Mouse (Mus musculus) layer of hippocampus, adult 8-10 months (tissue): ENCODE measurements around the gene Efcab7. TPM values are rescaled to one million over a fixed set of nuclear protein-coding genes. Genes with fewer than 3 reads are reported as not detected.

Experiments
- DNase-seq, 2 experiments: peaks; one replicate each; pipeline ENCODE4 v3.0.0; 2022; ENCODE audit warnings: low spot score in 2 of 2
- total RNA-seq, 4 experiments: library from RNA; stranded (reverse); gene quantifications; 2 replicates each; pipeline ENCODE4 v1.2.4; 2022

Gene Efcab7
- 10 to 100 TPM in 2 of 4 experiments, 1 to 10 TPM in 2; 8.7 to 12.0 (median 10.6) TPM for total RNA-seq

DNA sequence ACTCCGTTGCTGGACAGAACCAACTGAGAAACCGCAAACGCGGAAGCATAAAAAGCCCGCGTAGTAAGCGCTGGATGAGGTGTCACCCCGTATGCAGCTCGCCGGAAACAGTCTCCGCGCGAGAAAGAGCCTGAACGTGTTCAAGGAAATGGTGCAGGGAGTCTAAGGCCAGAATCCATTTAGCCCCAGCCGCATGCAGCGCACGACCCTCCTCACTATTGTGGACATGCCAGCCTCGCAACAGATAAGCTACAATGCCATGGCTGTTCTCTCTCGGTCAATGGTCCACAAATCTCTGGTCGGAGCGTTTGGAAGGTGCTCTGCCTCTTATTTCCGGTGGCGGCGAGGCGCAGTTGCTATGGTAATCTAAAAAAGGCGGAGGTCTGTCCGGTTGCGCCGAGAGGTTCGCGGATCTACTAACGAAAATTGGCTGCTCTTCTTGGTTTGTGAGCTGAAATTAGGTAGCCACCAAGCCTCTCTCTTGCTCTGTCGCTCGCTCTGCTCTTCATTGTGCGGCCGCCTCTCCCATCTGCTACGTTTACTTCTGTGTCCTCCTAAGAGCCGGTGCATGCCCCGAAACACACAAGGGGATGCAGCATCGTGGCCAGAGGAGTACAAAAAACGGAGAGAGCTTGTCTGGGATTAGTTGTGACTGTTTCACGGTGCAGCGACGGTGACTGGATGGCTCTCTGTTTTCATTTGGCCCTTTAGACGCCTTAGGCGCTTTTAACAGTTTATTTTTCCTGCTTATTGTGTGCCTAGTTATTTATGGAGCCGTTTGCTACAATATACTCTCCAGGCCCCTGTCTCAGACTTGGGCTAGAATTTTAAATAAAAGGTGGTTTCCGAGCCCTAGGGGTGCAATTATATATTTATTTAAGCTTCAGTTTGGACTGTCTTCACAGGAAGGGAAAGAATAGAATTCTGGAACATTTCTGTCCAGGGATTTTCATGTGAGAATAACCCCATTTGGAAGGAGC is at the start of gene Efcab7:
Gene Efcab7, plus strand, starts transcription at position 105 of the 980 bp plus-strand sequence.
- peak; percentile 81 to 90 for DNase-seq

DNA sequence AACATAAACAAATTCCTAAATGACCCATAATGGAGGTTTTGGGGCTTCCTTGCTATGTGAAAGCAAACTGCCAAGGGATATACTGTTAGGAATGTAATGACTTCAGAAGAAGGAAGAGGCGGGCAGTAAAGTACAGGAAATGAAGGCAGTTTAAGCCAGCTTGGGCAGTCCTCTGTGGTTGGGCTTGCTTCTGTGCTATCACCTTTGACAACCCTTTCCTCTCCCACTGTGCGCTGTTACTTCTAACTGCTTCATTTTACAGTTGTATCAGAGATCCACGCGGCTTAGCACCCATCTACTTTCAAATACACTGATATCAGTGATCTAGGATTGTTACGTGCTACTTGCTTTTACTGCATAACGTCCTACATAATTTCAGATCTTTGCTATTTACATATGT is 36.6 kb upstream of the Efcab7 start:
- DNase-seq, result no peak

DNA sequence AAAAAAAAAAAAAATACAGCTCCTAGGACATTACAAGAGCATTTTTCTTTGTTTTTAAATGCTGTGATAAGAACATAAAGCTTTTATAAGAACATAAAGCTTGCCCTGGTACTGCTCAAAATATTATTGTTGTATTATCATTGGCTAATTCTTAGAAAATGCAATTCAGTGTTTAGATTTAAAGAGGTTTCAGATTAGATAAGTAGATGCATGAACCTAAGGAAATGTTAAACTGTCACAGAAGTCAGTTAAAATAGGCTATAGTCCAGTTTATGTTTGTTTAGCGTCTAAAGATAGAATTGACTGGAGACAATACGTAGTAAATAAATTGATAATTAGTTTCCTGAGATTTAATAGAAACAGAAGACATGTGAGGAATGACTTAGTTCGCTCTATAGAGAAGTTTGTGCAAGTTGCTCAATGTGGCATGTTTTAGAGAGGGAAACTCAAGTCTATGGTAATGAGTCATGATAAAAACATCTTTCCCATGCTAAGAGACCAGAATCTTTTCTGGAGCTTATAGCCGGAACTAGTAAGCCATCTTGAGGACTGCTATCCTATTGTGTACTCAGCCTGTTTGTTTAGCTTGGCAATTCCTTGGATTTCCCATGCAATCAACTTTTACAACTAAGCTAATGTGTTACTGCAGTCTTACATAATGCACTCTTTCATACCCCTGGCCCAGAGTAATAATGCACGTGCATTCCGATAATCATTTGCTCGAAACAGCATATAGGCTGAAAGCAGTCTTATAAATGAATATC is 12.1 kb upstream of the Efcab7 start:
- DNase-seq, result no peak

DNA sequence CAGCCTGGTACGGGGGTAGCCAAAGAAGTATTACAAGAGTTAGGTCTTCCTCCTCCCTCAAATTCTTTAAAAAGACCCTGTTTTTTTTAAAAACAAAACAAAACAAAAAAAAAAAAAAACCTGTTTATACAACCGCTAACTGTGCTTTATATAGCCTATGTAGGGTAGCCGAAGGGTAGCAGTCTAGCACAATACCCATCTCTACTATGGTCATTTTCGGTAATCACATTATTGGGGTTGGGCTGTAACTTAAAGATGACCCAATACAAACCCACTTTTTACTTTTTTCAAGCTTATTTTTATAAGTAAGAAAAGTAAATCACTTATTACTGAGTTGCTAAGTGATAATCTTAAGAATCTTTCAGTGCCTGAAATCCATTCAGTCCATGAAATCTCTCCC is 661 bp upstream of the Efcab7 start:
- DNase-seq, result no peak

DNA sequence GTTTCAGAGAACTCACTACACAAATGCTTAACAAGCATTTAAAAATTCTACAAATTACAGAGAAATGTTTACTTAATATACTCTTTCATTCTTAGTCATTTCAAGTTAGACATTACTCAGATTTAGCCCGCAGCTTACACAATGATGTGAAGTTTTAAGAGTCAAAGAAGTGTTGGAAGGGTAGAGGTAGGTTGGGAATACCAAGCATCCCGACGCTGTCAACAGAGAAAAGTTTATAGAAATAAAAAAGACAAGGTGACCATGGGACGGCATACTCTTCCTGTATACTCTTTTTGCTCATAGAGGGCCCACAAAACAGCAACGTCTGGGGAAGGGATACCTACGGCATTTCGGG is 282 bp upstream of the Efcab7 start:
- no peak for DNase-seq

DNA sequence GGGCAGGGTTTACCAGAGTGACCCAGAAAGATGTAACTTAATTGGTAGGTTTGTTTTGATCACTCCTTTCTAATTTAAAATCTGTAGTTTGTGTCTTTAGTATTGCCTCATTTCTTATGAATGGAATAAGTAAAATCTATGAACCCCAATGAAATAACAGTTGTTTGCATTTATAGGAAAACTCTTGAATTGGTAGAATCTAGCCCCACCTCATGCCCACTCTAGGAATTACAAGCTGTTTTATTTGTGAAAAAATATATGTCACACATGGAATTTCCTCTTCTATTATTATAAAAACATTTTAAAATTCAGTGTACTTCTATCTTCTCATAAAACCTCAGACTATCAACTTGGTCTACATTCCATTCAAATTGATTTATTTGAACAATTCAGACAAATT is 52.9 kb downstream of the Efcab7 start:
- no peak for DNase-seq

DNA sequence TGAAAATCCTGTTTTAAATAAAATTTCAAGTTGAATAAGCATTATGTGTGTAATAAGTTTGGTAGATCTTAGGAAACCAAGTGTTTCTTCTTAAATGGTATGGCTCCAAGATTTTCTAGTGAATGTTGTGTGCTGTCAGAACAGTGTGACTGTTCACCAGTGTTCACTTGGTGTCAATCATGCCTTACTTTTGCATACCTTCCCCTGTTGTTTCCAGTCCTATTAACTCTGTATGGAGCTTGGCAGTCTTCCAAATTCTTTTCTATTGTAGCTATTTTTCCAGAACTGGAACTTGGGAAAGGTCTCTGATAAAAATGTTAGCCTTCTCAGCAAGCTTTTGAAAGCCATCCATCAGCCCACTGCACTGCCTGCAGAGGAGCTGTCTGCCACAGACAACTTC is 53.4 kb downstream of the Efcab7 start:
- no peak for DNase-seq

DNA sequence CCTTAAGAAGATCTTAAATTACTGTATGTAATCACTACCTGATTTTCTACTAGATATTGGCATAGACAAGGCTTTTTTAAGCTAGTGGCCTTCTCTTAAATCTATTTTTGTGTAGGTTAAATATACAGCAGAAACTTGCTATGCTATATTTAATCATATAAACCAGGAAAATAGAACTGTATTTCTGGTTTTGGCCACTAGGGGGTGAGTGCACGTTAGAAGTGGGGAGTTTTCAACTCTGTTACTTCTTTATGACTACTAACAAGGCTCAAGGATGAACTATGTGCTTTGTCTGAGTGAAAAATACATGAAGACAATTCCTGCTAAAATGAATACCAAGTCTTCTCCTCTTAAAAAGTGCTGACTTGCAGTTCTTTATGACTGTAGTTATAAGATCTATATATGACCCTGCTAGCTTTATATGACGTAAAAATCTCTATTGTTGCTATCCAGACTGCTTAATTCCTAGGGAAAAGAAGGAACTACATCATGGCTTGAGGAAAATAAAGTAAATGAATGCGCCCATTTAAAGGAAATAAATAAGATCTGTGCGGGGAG is 85.0 kb downstream of the Efcab7 start:
- no peak for DNase-seq

DNA sequence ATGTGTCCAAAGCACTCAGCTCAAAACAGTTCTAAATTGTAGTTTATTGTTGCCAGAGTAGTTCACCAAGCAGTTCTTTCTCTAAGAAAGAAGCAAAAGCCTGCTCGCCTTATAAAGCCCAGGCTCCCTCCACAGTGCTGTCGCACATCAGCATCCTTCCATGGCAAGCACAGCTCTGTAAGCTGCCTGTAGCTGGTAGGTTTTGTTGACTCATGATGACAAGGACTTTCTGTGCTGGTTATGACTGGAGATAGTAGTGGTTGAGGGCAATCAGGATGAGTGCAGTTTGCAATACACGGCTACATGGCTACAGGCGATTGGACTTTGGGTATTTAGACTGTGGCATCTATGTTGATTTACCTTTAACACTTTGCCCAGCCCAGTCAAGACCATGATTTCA is 97.4 kb downstream of the Efcab7 start:
- DNase-seq, result no peak

DNA sequence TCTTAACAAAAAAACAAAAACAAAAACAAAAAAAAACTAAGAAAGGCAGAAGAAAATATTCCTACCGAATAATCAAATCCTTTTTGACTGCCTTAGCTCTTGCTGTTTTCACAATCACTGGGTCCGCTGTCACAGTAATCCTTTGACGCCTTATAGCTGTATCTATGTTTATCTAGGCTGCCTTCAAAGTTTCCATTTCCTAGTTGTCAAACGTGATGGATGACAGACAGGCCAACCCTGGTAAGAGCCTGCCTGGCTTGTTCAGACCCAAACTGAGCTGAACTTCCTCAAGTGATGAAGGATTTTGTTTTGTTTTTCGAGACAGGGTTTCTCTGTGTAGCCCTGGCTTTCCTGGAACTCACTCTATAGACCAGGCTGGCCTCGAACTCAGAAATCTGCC is 99.5 kb downstream of the Efcab7 start:
- DNase-seq, result no peak

DNA sequence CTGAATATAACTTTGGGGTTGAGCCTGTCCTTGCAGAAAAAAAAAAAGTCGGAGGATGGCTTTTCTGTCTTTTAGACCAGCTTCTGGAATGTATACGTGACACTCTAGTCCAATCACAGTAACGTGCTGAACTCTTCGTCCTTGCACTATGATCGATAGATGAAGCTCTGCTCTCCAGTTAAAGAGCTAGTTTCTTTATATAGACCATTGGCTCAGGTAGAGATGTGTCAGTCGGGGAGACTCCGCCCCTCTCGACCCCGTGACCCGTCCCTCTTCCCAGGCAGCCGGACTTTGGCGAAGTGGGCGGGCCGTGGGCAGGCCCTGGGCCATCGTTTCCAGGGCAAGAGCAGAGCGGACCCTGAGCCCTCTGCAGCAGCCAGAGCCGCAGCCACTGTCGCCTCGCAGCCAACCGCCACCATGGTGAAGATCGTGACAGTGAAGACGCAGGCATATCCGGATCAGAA is 100.2 kb downstream of the Efcab7 start, which contains the start of gene Pgm1:
Gene Pgm1, plus strand, starts transcription at position 266 of the 464 bp plus-strand sequence.
- peak in 1 of 2 experiments; percentile 70 for DNase-seq

DNA sequence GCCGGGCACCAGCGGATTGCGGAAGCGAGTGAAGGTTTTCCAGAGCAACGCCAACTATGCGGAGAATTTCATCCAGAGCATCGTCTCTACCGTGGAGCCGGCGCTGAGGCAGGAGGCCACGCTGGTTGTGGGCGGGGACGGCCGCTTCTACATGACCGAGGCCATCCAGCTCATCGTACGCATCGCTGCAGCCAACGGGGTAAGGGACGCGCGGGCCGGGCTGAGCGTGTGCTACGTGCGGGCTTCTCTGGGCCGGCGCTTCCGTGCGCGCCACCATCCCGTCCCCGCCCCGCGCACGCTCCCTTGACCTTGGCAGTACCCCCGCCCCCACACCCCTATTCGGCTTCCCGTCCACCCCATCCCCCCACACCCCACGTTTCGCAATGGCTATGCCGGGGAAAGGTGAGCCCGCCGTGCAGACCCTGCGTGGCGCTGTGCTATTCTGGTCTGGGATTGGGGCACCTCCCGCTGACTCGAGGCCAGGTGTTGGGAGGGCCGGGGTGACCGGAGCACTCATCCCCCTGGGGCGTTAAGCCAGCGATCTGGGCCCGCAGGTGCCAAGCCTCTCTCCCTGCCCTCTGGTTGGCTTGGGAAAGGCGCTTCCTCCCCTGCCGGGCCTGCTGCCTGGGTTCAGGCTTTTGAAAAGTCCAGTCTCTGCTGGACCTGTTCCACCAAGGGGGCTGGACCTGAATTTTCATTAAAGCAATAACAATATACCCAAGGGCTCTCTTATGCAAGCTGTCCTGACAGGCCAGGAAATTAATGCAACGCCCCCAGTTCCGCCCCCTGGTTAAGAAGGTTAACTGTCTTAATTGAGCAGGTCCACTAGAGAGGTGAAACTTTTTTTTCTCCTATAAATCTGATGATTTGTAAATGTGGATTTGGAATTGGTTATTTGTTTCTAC is 100.9 kb downstream of the Efcab7 start, which contains the start of gene Itgb3bp:
Gene Itgb3bp, minus strand, starts transcription at position 201 of the 905 bp plus-strand sequence.
- DNase-seq, result peak; percentile 71 to 79

DNA sequence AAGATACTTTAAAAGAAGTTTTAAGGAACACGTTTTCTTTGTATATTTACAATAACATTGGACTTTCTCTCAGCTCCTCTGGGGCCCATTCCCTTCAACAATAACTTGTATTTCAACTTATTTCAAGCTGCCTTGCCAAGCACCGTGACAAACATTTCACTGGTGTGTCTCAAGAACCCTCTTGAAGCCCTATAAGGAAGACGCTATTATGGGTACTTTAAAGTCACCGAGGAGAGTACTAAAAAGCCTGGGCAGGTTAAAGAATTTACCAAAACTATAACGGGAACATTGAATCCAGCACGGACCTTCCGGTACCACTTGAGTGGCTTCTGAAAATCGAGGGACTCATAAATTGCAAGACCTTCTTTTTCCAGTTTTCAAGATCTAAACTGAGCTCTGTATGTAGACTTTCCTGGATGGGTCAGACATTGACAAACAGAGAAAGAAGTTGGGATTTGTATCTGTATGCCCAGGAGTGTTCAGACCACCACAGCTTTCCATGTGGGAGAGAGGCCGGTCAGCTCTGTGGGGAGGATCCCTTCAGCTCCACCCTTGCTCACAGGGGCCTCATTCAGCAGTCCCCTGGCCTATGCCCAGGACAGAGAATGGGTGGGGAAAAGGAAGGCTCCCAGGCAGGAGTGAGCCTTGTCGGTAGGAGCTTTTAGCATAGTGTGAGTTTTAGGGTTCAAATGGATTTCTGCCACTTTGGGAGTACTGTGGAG is 101.7 kb downstream of the Efcab7 start:
- DNase-seq, result no peak

DNA sequence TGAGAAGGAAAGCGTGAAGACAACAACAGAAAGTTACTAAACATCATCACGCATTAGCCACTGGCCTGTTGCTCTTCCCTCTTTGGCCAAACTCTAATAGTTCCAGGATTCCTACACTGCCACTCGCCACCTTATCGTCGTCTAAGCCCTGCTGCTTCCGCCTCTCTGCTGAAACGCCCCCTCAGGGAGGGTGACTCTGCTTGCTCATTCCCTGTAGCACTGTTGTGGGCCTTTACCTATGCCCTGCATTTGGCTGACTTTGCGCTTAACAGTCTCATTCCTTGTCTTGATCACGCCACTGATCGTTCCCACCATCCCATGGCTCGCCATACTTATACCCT is 102.2 kb downstream of the Efcab7 start:
- DNase-seq, result no peak

DNA sequence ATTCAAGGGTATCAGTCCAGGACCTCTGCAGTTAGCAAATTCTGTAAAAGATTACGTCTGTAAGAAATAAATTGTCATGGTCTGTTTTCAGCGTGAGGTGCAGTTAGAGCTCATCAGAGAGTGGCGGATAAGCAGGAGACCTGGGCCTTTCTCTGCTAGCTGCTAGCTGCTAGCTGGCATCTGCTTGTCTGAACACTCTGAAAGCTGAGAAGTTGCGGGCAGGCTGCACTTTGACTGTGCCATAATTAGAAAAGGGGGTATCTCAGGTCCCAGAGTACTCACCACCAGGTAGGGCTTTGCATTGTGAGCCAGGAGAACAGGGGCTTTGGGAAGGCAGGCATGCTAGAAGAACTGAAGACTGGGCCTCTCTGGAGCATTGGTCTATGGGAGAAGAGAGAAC is 102.8 kb downstream of the Efcab7 start:
- no peak for DNase-seq

DNA sequence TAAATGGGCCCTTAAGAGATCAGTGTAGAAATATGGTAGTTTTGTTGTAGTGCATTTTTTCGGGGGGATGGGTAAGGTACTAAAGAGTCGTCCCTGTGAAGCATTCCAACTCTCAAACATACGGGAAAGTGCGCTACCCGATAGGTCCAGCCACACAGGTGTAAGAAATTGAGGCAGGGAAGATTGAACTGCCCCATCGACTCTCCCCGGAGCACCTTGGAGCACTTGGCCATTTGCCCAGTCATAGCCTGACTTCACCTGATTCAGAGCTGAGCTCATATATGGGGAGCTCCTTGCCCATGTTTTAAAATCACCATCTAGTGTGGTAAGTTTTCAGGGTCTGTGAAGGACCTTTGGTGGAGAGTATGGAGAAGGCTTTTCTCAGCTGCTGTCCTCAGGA is 105.9 kb downstream of the Efcab7 start:
- no peak for DNase-seq

DNA sequence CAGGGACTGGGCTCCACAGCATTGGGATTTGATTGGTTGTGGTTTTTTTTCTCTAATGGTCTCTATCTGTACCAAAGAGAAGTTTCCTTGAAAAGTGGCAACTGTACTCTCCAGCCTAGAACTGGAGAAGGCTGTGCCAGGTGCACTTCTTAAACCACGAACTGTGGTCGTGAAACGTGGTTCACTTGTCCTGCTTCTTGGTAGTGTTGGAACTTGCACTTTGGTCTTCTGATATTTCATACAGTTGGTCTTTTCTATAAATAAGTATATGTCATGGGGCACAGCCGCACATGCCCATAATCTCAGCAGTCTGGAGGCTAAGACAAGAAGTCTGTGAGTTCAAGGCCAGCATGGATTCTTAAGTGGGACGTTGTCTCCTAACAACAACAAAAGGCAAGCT is 107.3 kb downstream of the Efcab7 start:
- no peak for DNase-seq

DNA sequence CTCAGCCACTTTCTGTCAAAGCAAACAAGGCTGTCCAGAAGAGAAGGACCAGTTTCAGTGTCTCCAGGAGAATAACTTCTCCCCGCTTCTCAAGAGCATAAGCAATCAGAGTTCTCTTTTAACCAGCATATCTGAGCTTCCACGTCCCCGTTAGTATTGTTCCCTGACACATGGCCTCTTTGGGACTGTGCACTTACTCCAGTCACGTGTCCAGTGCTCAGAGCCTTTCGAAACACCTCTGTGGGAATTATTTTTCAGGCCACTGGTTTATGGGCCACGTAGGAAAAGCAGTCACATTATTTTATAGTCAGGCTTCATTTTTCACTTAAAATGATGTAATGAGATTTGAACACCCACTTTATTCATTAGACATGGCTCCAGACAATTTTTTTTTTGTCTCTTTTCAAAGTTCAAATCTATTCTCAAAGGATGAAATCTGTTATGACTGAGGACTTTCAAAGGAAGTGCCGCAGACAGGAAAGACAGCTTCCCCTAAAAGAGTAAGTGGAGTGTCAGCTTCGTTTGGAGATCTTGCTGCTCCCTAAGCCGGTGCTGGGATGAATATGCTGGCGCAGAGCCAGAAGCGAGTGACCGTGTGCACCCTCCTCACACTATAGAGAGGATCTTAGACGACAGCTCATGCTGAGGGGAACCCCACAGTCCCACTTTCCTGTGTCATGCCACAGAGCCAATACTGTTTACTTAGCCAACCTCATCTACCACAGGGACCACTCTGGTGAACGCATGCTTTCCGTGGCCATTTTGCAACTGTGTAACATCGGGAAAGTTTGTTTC is 110.9 kb downstream of the Efcab7 start:
- no peak for DNase-seq

DNA sequence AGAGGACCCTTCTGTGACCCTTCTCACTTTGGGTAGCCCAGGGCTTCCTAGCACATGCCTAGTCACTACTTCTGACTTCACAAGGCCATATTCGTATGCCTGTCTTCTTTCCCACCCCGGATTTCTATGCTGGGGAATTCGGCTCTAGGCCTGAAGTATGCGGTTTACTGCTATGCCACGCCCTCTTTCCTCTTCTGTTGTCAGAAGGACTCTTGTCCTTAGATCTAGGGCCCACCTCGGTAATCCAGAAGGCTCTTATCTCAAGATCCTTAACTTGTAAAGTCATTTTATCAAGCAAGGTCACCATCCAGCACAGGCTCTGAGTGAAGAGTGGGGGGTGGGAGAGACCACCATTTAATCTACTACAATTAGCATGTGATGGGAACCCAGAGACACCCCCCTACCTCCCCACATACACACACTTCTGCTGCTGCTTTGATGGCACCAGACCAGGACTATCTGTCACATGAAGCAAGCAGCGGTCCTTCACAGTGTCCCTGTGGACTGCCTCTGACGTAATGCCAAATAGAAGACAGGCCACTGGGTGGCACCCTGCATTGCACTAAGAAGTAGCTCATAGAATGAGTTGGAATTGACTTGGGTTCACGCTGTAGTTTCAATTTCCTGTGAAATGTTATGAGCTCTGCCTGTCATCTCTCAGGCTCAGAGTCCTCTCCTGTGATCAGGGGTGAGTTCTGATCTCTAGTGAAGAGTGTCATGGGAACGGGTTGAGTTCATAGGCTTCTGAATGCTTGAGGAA is 112.8 kb downstream of the Efcab7 start:
- DNase-seq, result no peak
